Mouse (Mus musculus) large intestine, adult 2 months (tissue): Measurements from ENCODE around the gene 9430015G10Rik. TPM values are rescaled to one million over a fixed set of nuclear protein-coding genes. Genes with fewer than 3 reads are reported as not detected.

Experiments used
- DNase-seq: peaks from one replicate; pipeline ENCODE4 v3.0.0-alpha.2; 2012; ENCODE audit warnings: low read depth, low spot score
- WGBS: fragments of 180-500 bp; shearing (Covaris S2); methylation state at CpG from one replicate; pipeline ENCODE4 v1.1.7; 2018; 5-methylcytosine and 5-hydroxymethylcytosine counted together
- polyA plus RNA-seq: library from polyadenylated mRNA; depleted of rRNA; stranded (reverse); fragments of >200 nt; gene quantifications from 2 replicates; pipeline ENCODE4 v1.2.3, GENCODE M21; 2012

The 9430015G10Rik gene
- polyA plus RNA-seq, 1 experiment: 17.1 TPM

GRCm38 (mm10) chr4:156093758-156094157, 16.0 kb upstream of the 9430015G10Rik start:
- DNase-seq: no peak
- 30% methylated on average over 5 of the region's 5 CpGs for WGBS

GRCm38 (mm10) chr4:156096191-156096590, 13.6 kb upstream of the 9430015G10Rik start:
- WGBS: 77% methylated on average over 1 of the region's 1 CpGs

DNA sequence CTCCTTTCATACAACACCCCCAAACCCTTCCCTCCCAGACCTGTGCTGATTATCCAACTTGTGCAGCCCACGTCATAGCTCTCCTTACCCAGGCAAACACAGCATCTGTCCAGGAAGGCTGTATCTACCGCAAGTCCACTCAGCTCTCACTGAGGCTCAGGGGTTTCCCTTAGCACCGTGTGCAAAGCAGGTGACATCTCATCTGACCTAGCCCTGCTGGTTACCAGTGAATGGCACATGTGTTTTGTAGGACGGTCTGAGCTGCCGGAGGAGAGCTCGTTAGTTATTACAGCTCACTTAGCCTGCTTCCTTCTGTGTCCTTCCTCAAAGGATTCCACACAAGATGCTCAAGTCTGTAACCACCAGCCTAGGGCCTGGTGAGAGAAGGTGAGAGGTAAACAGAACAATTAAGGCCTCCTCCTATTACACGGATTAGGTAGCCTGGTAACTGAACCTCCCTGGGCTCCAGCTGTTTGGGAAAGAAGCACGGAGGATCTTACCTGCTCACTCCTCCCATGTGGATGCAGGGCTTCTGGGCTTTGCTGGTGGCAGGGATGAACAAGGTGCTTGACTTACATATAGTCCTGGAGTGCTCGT, 11.9 kb upstream of the 9430015G10Rik start:
- WGBS: 40% methylated on average over 9 of the region's 9 CpGs
- DNase-seq: no peak

More at GRCm38 (mm10) chr4:156096191-156096590, 13.6 kb upstream of the 9430015G10Rik start:
- DNase-seq: no peak

DNA sequence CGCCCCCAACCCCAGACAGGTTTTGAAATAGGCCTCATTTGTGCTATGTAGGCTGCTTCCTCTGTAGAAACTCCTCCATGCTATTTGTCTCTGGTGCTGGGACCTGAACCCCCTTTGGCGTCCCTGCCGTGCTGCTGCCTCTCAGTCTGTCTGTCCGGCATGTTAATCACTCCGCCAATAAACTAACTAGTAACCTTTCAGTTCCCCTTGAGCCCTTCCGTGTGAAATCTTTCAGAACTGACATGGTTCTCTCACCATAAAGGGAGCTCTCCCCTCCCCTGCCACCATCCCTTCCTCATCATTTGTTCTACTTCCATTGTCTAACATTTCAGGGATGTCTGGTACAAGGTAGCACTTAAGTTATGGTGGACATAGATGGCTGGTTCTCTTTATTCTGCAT, 10.4 kb upstream of the 9430015G10Rik start:
- DNase-seq: no peak
- WGBS: 80% methylated on average over 6 of the region's 6 CpGs

DNA sequence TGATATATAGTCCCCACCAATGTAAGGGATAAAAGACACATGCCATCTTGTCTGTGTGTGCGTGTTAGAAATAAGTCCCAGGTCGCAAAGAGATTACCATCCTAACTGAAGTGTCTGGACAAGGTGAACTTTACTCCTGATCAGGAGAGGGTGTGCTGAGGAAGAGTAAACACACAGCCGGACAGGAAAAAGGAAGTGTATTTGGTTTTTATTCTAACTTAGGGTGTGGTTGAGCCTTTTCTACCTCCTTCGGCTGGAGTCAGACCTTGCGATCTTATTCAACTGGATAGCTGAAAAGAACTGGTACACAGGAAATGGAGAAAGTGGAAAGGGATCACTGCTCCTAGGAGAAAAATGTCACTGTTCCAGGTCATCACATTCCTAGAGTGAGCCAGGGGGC, 9.3 kb upstream of the 9430015G10Rik start:
- WGBS: 24% methylated on average over 5 of the region's 5 CpGs
- no peak for DNase-seq

- no peak for DNase-seq
- WGBS: 25% methylated on average over 3 of the region's 3 CpGs
Observed at GRCm38 (mm10) chr4:156101481-156101903, 8.3 kb upstream of the 9430015G10Rik start.

GRCm38 (mm10) chr4:156103342-156103741, 6.4 kb upstream of the 9430015G10Rik start:
- WGBS: 35% methylated on average over 4 of the region's 4 CpGs
- no peak for DNase-seq

- no peak for DNase-seq
- 10% methylated on average over 13 of the region's 13 CpGs for WGBS
Observed at GRCm38 (mm10) chr4:156108606-156109546, 906 bp upstream of the 9430015G10Rik start.

DNA sequence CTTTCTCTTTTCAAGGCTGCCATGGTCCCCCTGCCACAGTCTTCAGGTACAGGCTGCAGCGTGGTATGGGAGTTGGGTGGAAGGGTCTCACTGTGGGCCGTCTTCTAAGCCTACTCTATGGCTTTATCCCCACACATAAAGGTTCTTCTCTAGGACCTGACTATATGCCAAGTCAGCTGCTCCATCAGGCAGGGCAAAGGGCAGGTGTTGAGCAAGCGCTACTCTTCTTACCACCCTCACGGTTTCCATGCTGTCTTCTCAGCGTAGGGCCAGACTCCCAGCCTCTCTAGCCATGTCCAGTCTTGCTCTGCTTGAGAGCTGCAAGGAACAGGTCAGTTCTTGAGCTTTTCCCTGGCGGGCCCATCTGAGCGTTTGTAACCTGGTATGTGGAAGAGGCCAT, 14.3 kb downstream of the 9430015G10Rik start:
- WGBS: 86% methylated on average over 7 of the region's 7 CpGs
- DNase-seq: no peak

- 96% methylated on average over 6 of the region's 6 CpGs for WGBS
Observed at GRCm38 (mm10) chr4:156125393-156125792, 15.6 kb downstream of the 9430015G10Rik start.

DNA sequence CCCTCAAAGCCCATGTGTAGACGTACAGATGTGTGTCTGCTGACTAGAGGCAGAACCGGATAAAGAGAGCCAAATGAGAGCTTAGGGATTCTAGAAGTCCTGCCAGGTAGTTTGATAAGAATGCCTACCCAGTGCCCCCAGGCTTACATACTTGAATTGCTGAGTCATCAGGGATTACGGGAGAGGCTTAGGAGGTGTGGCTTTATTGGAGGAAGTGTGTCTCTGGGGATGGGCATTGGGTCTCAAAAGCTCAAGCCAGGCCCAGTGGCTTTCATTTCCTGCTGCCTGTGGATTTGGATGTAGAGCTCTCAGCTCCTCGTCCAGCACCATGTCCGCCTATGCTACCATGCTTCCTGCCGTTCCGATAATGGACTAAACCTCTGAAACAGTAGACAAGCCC, 17.1 kb downstream of the 9430015G10Rik start:
- 80% methylated on average over 7 of the region's 7 CpGs for WGBS
- no peak for DNase-seq

More at GRCm38 (mm10) chr4:156125393-156125792, 15.6 kb downstream of the 9430015G10Rik start:
- DNase-seq: no peak

DNA sequence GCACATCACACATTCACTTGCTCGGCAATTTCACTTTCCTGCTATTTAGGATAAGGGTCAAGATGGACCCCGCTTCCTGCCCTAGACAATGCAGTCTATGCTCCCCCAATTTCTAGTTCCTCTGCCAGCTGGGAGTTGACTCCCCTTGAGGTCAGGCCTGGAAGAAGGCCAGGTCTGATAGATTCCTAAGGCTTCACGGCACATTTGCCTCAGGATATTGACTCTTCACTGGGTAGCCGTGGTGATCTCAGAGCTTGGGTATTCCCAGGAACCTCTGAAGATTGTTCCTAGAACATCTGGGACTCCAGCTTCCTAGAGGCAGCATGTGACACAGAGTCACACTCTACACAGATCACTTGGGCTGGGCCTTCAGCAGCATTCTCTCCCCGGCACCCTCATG, 19.0 kb downstream of the 9430015G10Rik start:
- no peak for DNase-seq
- 72% methylated on average over 5 of the region's 5 CpGs for WGBS

DNA sequence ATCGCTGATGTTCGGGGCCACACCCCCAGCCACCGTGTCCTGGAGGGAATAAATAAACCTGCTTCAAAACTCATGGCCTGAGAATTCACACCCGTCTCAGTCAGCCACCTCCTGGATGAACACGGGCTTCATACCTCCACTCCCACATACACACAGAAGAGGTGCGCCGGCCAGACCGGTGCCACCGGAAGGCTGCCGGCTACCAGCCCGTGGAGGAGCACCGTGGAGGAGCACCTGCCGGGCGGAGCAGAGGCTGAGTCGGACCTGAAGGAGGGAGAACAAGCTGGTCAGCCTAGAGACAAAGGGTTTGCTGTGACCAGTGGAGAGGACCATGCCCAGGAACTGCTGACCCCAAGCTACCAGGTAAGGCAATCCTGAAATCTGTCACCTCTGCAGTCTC, 20.7 kb downstream of the 9430015G10Rik start, which contains the start of gene Rnf223:
Rnf223 (plus strand) TSS at position 78 of the 400 bp plus-strand sequence.
- no peak for DNase-seq
- 37% methylated on average over 15 of the region's 15 CpGs for WGBS

- 88% methylated on average over 10 of the region's 10 CpGs for WGBS
- no peak for DNase-seq
Observed at GRCm38 (mm10) chr4:156130940-156131339, 21.2 kb downstream of the 9430015G10Rik start.

- no peak for DNase-seq
- WGBS: 71% methylated on average over 5 of the region's 5 CpGs
Observed at GRCm38 (mm10) chr4:156133334-156133733, 23.6 kb downstream of the 9430015G10Rik start.

DNA sequence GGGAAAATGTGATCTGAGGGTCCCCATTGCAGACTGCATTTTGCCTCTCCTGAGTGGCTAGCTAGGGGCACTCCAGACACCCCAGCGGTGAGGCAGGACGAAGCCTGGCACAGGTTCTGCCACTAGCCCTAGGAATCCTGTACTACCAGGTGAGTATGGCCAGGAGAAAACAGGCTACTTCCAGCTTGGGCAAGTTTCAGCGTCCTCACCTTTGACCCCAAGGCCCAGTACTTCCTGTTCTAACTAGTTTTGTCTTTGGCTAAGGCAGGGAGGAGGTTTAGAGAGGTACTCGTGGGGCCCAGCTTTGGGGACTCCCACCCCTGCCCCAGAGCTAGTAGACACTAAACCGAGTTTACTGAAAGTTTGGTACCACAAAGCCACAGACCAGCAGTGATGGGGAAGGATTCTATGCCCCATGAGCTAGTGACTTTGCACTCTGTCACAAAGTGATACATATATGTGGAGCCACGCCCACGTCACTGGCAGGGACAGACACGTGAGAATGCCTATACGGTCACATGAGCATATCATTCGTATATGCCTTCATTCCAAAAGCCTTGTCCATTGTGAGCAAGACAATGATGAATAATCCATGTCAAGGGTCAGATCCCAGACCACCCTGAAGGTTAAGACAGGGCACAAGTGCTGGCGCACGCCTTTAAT, 24.3 kb downstream of the 9430015G10Rik start:
- no peak for DNase-seq
- 47% methylated on average over 12 of the region's 12 CpGs for whole genome bisulfite sequencing

- no peak for DNase-seq
- WGBS: 89% methylated on average over 13 of the region's 13 CpGs
Observed at GRCm38 (mm10) chr4:156135112-156135511, 25.3 kb downstream of the 9430015G10Rik start.

DNA sequence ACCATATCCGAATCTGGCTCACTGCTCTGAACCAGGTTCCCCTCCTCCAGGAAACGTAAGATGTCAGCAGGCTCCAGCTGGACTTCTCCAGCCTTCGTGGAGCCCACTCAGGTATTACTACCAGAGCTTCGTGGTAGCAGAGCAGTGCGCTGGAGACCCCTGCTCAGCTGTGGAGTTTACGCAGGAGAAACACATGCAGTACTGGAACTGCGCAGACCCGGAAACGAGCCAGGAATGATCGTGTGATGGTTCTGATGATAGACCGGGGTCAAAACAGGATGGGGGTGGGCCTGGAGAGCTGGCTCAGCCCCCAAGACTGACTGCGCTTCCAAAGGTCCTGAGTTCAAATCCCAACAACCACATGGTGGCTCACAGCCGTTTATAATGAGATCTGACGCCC, 26.0 kb downstream of the 9430015G10Rik start:
- 92% methylated on average over 14 of the region's 14 CpGs for WGBS
- no peak for DNase-seq

DNA sequence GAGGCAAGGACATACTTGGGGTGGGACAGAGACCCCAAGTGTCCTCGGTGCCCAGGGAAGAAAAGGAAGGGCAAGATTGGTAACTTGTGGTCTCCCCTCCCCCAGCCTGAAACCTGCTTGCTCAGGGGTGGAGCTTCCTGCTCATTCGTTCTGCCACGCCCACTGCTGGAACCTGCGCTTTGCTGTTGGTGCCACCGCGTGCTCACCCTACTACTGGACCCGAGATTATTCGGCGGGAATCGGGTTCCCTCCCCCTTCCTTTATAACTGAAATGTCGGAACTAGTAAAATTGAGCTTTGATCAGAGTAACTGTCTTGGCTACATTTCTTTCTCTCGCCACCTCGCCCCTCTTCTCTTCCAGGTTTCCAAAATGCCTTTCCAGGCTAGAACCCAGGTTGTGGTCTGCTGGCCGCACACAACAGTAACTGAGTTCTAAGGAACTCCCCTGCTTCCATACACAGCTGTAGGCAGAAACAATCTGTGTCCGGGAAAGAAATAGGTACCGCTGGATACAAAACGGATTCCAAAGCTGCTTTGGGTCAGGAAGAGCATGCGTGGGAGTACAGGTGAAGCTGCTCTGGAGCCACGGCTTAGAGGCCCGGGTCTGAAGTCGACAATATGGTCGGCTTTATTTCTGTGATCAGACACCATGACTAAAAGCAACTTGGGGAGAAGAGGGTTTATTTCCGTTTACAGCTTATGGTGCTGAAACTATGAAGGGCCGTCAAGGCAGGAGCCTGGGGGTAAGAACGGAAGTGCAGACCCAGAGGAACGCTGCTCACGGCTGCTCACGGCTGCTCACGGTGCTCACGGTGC, 26.7 kb downstream of the 9430015G10Rik start:
- no peak for DNase-seq
- 92% methylated on average over 30 of the region's 30 CpGs for WGBS
